Mouse (Mus musculus) CD4-positive, CD25-positive, alpha-beta regulatory T cell, adult 2 months (primary cell): ENCODE data around the gene Dock6.
A peak's percentile ranks its signal among the peaks of the same experiment; 100 is the strongest.

Experiments
- DNase-seq: peaks from one replicate; pipeline ENCODE4 v3.0.0-alpha.2; 2012; ENCODE audit warnings: low read depth, low spot score

Gene Dock6

DNA sequence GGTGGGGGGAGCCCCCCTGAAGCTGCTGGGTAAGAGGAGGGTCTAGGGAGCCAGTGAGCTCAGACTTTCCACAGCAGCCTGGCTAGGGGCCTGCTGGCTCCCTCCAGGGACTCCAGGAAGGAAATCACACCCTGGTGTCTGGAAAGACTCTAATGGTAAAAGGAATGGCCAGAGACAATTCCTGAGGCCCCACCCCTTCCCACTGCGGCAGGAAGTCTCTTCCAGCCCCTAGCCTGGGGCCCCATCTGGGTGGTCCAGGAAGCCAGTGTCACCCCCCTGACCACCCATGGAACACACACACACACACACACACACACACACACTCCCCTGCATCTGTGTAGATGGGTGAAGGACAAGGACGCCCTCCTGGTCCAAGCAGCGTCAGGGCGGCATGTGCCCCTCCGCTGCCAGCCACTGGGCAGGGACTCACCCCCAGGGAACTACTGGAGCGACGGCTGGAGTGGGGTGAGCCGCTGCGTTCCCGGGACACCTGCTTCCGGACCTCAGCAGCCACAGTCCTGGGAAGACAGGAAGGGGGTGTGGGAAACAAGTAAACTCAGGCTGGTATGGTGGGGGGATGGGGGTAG, 5.6 kb downstream of the Dock6 start:
- no peak for DNase-seq

DNA sequence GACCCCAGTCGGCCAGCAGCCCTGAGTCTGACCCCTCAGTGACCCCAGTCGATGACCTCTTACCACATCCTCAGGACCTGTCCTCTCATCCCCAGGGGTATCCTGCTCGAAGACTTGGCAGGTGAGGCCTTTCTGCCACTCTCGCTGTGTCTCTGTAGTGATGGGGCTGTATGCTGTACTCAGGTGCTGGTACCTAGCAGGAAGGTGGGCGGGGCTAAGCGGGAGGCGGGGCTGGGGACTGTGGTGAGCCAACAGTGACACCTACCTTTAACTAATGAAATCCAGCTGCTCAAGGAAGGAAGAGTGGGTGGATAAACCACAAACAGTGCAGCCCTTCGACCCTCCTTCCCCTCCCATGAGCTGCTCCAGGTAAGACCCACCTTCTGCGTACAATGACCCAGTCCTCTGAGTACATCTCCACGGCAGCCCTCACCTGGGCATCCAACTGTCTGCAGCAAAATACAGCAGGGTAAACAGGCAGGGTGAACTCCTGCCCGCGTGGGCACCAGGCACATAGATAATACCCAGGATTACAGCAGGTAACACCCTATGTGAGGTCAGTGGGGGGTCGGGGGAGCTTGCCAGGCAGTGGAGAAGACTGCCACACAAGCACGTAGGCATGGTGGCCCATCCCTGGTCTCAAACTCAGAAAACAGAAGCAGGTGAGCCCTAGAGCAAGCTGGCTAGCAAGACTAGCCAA, 6.9 kb downstream of the Dock6 start:
- peak; percentile 44 for DNase-seq

DNA sequence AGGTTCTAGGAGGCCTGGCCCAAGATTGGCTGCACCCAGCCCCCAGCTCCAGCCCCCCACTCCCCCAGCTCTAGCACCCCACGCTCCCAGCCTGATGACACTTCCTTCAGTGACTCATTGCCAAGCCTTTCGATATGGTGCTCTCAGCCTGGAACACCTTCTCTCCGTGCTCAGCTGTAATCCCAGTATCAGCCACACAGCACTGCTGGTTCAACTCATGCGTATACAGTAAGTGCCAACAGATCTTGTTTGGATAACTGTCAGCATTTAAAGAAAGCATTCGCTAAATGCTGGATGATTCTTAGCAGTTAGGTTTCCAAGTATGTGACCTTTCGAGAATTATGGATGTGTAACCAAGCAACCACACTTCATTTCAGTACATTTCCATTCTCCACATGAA, 9.3 kb downstream of the Dock6 start:
- DNase-seq = no peak

DNA sequence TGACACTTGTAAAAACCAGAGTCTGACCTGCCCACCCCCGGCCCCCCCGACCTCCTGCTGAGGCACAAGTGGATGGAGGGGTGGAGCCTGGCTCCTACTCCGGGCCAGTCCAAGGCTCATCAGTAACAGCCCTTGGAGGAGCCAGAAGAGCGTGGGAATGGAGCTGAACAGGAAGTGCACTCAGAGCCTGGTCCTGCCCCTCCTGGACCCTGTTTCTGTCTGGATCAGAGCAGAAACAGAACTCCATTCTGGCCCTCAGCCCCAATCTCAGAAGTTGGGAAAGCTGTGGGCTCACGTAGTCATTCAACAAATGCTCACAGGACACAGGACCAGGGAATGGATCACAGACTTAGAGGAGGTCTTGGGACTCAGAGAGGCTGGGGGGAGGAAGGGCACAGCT, 10.0 kb downstream of the Dock6 start:
- DNase-seq = no peak

DNA sequence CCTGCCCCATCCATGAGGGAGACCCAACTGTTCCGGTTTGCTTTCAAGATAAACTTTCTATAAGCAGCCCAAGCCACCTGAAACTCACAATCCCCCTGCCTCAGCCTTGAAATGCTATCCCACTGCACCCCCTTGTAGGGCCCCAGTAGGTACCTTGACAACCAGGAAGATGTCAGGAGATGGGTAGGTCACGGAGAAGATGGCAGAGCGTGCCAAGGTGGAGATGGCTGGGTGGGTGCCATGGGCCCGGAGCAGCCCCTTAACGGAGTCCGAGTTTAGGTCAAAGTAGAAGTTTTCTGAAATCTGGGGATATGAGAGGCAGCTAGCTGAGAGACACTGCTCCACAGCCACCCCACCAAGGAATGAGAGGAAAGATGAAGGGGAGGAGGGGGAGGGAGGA, 11.1 kb downstream of the Dock6 start:
- no peak for DNase-seq

DNA sequence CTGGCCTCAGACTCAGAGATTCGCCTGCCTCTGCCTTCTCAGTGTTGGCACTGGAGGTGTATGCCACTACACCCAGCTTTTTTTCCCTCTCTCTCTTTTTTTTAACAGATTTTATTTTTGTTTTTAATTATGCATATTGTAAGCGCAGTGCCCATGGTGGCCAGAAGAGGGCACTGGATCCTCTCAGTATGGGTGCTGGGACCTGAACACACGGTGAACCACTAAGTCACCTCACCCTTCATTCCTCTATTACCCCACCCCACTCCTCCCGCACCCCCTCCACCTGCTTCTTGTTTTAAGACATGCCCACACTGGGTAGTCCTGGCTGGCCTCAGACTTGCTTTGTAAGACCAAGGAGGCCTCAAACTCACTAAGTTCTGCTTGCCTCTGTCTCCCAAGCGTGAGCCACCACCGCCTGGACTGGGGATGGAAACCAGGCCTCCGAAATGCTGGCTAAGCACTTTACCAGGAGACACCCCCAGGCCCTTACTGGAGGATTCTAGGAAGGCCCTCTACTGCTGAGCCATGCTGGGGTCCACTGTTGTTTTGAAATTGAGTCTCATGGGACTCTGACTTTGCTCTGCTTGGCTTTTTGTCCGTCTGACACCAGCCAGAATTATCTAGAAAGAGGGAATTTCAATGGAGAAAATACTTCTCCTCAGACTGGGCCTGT, 12.2 kb downstream of the Dock6 start:
- DNase-seq = peak; percentile 73

DNA sequence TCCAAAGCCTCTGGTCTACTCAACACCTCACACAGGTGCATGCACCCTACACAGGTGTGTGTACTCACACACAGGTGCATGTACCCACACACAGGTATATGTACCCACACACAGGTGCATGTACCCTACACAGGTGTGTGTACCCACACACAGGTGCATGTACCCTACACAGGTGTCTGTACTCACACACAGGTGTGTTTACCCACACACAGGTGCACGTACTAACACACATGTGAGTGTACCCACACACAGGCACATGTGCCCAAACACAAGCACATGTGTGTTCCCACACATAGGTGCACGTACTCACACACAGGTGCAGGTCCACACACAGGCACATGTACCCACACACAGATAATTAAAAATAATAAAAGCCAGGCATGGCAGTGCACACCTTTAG, 14.7 kb downstream of the Dock6 start:
- DNase-seq = no peak

DNA sequence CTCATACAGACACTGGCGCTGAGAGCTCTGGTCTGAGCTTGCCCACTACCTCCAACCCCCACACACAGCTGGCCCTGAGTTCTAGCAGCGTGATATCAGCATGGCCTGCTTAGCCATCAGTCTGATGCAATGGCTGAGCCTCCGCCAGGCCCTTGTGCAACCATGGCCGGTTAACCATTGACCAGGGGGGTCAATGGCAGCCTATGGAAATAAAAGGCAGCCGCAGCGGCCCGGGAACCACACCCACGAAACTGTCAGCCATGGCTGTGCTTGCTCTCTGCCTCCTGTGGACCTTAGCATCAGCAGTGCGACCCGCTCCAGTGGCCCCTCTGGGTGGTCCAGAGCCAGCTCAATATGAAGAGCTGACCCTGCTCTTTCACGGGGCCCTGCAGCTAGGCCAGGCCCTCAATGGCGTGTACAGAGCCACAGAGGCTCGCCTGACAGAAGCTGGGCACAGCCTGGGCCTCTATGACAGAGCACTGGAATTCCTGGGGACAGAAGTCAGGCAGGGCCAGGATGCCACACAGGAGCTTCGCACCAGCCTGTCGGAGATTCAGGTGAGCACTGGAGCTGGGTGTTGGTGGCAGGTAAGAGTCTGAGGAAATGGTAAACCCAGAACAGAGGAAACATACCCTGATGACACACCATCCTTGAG, 17.1 kb downstream of the Dock6 start, which contains the start of gene Angptl8:
TSS of gene Angptl8 (plus strand) at position 253 of the 655 bp plus-strand sequence.
- no peak for DNase-seq

DNA sequence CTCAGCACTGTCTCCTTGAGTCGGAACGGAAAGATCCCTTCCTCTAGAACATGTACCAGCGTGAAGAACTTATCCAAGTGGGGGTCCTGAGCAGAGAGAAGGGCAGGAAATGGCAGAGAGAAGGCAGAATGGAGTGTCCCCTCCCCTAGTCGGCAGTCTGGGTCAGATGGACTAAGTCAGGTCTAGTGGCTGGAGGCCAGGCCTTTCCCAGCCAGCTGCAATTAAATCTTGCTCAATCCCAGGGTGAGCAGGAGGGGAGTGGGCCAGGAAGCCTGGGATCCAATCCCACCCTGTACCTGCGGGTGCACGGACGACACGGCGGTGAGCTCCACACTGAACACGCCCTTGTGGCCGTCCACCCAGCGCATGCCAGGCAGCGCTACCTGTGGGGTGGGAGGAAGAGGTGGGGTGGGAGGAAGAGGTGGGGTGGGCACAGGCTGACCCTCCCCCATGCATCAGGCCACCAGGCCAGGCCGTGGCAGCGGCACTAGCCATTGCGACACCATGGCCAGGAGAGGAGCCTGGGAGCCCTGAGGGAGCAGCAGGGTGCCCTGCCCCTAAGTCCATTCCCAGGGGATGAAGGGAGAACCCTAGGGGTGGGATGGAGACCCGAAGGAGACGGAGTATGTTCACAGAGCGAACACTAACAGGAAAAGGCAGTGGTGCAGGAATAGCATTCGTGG, 20.7 kb downstream of the Dock6 start:
- DNase-seq = no peak

DNA sequence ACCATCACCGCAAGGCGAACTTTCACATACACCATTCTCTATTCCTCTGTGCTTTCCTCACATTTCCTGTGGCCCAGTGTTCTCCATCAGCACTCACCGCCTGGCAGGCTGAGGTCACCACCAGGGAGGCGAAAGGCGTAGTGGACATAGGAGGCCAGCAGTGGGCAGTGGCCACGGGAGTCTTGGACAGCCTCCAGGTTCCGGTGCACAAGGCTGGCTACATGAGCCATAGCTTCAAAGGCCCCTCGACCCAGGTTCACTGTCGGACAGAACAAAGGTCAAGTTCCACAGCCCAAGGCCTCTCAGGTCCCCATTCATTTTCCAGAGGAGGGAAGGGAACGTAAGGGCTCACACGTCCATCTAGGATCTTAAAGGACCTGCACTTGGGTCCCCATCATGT, 21.5 kb downstream of the Dock6 start:
- no peak for DNase-seq

DNA sequence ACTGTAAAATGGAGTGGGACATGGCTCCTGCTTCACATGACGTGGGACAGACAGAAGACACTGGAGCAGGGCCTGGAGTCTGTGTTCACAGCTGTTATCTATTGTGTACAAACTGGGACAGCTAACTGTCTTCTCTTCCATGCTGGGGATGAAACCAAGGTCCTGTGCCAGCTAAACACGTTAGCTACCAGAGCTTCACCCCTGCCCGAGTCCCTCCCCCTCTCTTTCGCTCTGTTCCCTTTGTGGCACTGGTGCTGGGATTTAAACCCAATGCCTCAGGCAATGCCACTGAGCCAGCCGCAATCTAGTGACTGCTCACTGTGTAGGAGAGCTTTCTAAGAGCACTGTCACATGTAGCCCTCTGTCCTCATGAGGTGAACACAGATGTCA, 22.0 kb downstream of the Dock6 start:
- no peak for DNase-seq

DNA sequence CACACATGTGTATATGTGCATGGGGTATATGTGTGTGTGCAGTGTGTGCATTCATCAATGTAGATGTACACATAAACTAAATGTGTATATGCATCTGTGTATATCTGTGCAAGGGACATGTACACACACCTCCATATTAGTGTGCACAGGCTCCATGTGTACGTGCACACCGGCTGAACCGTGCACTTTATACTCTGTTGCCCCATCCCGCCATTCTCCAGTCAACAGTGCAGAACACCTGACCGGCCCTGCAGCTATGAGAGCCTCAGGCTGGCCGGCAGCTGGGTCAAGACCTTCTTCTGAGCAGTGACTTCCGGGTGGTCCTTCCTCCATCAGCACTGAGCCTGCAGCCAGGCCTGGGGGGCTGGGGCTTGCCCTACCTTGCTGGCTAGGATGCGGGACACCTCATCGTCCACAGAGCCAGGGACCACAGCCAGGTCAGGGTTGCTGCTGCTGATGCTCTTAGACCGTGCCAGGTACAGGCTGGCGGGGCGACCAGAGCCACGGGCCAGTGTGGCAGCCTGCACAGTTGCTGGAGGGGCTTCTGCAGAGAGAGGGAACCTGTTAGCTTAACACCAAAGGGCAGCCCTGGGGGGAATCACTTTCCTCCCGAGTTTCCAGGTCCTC, 22.5 kb downstream of the Dock6 start:
- no peak for DNase-seq

DNA sequence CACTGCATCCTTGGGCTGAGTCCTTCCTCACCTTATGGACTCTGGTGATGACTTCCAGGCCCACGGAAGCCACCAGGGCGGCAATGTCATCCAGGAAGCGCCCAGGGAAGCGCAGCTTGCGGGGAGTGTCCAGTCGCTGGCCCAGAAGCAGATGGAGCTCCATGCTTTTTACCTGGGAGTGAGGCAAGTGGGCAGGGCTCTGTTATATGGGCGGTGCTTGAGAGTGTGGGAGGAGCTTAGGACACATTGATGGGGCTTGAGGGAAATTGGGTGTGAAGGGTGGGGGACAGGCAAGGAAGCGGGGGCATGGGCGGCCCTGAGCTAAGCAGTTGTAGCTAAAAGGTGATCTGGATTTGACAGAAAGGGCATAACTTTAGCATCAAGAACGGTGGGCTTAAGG, 28.1 kb downstream of the Dock6 start:
- no peak for DNase-seq

DNA sequence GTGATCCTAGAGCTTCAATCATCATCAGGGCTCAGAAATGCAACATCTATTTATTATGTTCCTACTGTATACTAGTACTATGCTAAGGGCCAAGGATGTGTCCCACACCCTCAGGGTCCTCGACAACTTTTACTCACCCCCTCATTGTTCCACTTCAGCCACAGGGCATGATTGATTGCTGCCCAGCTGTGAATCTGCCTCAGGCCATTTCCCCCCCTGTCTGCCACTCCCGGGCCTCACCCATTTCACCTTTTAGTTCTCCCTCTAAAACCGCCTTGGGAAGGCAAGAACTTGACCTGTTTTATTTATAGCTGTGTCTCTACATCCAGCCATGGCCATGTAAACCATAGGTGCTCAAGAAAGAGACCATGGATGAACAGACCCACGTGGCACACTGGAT, 28.5 kb downstream of the Dock6 start:
- DNase-seq = no peak

DNA sequence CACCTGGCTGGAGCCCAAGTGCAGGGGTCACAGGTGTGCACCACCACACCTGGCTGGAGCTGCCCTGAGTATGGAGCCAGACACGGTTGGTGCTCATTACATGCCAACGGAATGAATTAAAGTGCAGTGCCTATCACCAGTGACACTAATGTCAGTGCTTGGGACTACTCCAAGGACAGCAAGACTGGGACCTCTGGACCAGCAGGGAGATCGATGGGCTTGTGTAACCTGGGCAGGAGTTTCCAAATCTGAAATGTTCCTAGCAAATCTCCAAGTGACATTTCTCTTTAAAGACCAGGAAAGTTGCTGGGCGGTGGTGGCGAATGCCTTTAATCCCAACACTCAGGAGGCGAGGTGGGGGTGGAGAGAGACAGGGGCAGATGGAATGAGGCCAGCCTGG, 29.7 kb downstream of the Dock6 start:
- no peak for DNase-seq

DNA sequence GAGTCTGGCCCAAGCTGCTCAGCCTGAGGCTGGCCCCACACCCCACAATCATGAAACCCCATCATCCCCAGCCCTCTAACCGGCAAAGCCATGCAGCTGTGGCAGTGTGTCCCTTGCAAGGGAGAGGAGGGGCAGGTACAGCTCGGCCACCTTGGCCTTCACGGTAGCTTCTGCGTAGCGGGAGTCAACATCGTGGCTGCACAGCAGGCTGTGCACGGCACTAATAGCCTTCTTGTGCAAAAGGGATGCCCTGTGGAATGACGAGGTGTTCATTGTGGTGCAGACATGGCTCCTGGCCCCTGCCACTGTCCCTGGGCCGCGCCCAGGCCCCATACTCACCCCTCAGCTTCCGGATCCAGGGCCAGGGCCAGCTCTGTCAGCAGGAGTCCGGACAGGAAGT, 32.3 kb downstream of the Dock6 start:
- no peak for DNase-seq

DNA sequence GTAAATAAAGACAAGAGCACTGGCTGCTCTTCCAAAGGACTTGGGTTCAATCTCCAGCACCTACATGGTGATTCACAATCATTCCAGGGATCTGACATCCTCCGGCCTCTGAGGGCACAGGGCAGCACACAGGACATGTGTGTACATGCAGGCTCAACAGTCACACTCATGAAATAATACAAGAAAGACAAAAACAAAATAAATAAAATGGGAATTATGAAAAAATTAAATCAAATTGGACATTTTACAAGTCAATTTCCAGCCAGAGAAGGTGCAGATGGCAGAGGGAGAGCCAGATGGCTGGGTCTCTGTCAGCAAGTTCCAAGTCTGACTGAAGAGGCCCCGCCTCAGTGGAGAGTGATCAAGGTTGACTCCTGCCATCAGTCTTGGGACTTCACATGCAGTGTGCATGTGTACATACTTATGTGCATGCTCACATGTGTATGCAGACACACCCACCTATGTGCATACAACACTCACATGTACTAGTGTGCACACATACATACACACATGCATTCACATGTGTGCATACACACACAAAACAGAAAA, 33.2 kb downstream of the Dock6 start:
- no peak for DNase-seq

DNA sequence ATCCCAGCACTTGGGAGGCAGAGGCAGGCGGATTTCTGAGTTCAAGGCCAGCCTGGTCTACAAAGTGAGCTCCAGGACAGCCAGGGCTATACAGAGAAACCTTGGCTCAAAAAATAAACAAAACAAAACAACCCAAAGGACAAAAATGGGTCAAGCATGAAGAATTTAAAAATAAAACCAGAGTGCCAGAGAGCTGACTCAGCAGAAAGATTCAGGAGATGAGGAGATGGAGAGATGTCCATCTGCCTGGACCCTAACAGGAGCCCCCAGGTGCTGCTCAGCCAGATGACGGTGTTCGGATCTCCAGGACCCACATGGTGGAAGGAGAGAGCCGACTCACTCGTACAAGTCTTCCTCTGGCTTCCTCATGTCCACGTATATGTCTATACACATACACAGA, 33.9 kb downstream of the Dock6 start:
- DNase-seq = no peak

DNA sequence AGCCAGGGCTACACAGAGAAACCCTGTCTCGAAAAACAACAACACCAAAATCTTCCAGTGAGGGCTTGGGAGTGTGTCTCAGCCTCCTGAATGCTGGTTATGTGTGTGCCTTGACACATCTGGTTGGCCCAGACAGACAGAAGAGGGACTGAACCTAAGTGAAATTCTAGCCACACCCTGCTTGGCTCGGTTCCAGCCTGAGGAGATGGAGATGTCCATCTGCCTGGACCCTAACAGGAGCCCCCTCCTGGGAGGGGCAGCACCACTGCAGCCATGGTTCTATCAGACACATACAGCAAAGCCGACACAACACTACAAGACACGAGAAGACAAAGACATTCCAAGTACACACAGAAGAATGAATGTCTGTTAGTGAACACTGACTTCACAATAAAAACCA, 34.3 kb downstream of the Dock6 start:
- DNase-seq = no peak

DNA sequence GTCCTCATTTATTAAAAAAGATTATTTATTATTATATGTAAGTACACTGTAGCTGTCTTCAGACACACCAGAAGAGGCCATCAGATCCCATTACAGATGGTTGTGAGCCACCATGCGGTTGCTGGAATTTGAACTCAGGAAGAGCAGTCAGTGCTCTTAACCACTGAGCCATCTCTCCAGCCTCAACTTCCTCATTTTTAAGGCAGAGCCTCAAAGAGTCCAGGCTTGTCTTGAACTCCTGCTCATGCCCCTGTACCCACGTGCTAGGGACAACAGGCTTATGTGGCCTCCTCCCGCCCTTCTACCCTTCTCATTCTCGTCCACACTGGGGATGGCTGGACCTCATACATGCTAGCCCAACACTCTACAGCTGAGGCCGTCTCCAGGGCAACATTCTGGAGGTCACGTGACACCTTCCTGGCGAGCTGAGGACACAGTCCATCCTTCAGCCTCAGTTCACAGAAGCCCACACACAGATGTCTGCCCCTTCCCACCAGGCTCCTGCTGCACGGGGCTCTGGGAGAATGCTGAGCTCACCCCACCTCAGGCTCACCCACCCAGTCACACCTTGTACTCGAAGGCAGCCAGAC, 35.6 kb downstream of the Dock6 start:
- DNase-seq = no peak

DNA sequence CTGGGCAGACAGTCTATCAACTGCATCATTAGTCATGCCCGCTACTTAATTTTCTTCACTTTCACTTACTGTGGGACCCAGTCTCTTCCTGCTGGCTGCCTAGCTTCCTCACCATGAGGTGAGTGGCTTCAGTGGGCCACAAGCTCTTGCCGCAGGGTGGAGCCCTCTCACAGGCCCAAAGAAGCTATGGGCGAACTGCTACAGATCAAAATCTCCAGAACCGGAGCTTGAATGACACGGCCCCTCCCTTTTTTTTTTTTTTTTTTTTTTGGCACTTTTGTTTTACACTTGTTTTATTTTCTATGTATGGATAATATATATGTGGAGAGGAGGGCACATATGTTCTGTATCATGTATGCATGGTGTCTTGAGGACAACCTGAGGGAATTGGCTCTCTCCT, 41.3 kb downstream of the Dock6 start:
- no peak for DNase-seq
